Mouse (Mus musculus): ENCODE data around the gene Rhbdf1.

- TF ChIP-seq POLR2A (IDR thresholded peaks at IDR 0.05; ENCODE audit: borderline replicate concordance, extremely low read depth, insufficient read depth, insufficient read length, poor library complexity, severe bottlenecking), result no peak
- TF ChIP-seq CTCF (IDR thresholded peaks at IDR 0.05; ENCODE audit: borderline replicate concordance, extremely low read depth, insufficient read depth, insufficient read length), result peak; percentile 73
Measured at GRCm38 (mm10) chr11:32236712-32237410, 14.8 kb upstream of the Rhbdf1 start.

Data from brain, embryonic 14.5 days (tissue).